Mouse (Mus musculus): ENCODE results near the gene Gemin5. TPM values are rescaled to one million over a fixed set of nuclear protein-coding genes. Genes with fewer than 3 reads are reported as not detected.
"Not testable (repeated sequence)": the region's sequence is repeated elsewhere in the genome, so short reads cannot be mapped to it uniquely, and the experiment has no call there.

Gemin5 gene
- polyA plus RNA-seq, 1 experiment from 2014 or later: 29.7 TPM

- Histone ChIP-seq H3K27ac (no peak overlapping the region), H3K9me3 (no peaks in the 10 kb centered on the region), H3K4me3 (replicated peaks) (no peak overlapping the region), H3K27me3 (no peaks in the 10 kb centered on the region), H3K4me1 (replicated peaks) (peaks cover 25% of the 10 kb centered on the region), H3K9ac (replicated peaks) (no peak overlapping the region), H3K4me2 (no peak overlapping the region), H3K36me3 (peaks cover 34% of the 10 kb centered on the region)
- 46% methylated on average over 3 of the region's 3 CpGs for WGBS
- no peak for ATAC-seq (ENCODE audit: insufficient number of reproducible peaks, insufficient read depth, low FRiP score, low TSS enrichment, low read depth)
Observed at GRCm38 (mm10) chr11:58107009-58107408, 61.3 kb downstream of the Gemin5 start.

- Histone ChIP-seq H3K27ac (peak overlapping the region; percentile 89), H3K9ac (replicated peaks) (peak overlapping the region; percentile 88), H3K4me1 (replicated peaks) (peaks cover 26% of the 10 kb centered on the region), H3K36me3 (peaks cover 8% of the 10 kb centered on the region; the same call in 1 of the 2 replicates), H3K4me3 (replicated peaks) (peak overlapping the region; percentile 92), H3K9me3 (no peaks in the 10 kb centered on the region), H3K4me2 (peak overlapping the region; percentile 76), H3K27me3 (no peaks in the 10 kb centered on the region)
- under 1% methylated on average over 24 of the region's 24 CpGs for WGBS
- ATAC-seq (ENCODE audit: insufficient number of reproducible peaks, insufficient read depth, low FRiP score, low TSS enrichment, low read depth): 0 out of 2 replicates have a peak, but pooled peaks have one; percentile 18
Observed at GRCm38 (mm10) chr11:58104351-58104791, 64.0 kb downstream of the Gemin5 start.

GRCm38 (mm10) chr11:58103697-58104306 is 64.5 kb downstream of the Gemin5 start, which contains the start of gene Cnot8:
Gene Cnot8 (plus strand): TSS chr11:58104153.
- Histone ChIP-seq H3K9me3 (no peaks in the 10 kb centered on the region), H3K4me3 (replicated peaks) (peak within 1 kb of the TSS; percentile 92), H3K27ac (peak within 1 kb of the TSS; percentile 89), H3K4me2 (peak within 1 kb of the TSS; percentile 76), H3K36me3 (peaks cover 5% of the 10 kb centered on the region; the same call in 1 of the 2 replicates), H3K27me3 (0 out of 2 replicates have a peak, but pooled peaks cover 3% of the 10 kb centered on the region), H3K4me1 (replicated peaks) (peaks cover 26% of the 10 kb centered on the region), H3K9ac (replicated peaks) (peak within 1 kb of the TSS; percentile 88)
- under 1% methylated on average over 55 of the region's 55 CpGs for WGBS
- peak; percentile 91 for ATAC-seq (ENCODE audit: insufficient number of reproducible peaks, insufficient read depth, low FRiP score, low TSS enrichment, low read depth)

- Histone ChIP-seq H3K4me1 (replicated peaks) (peaks cover 26% of the 10 kb centered on the region), H3K36me3 (peaks cover 2% of the 10 kb centered on the region; the same call in 1 of the 2 replicates), H3K27ac (peak overlapping the region; percentile 89), H3K4me2 (peak overlapping the region; percentile 76), H3K9ac (replicated peaks) (peak overlapping the region; percentile 59), H3K9me3 (no peaks in the 10 kb centered on the region), H3K4me3 (replicated peaks) (peak overlapping the region; percentile 92), H3K27me3 (peaks cover 8% of the 10 kb centered on the region; the same call in 1 of the 2 replicates)
- 53% methylated on average over 13 of the region's 13 CpGs for WGBS
- ATAC-seq (ENCODE audit: insufficient number of reproducible peaks, insufficient read depth, low FRiP score, low TSS enrichment, low read depth): no peak; the same call in 1 of the 2 replicates
Observed at GRCm38 (mm10) chr11:58103344-58103653, 65.0 kb downstream of the Gemin5 start.

DNA sequence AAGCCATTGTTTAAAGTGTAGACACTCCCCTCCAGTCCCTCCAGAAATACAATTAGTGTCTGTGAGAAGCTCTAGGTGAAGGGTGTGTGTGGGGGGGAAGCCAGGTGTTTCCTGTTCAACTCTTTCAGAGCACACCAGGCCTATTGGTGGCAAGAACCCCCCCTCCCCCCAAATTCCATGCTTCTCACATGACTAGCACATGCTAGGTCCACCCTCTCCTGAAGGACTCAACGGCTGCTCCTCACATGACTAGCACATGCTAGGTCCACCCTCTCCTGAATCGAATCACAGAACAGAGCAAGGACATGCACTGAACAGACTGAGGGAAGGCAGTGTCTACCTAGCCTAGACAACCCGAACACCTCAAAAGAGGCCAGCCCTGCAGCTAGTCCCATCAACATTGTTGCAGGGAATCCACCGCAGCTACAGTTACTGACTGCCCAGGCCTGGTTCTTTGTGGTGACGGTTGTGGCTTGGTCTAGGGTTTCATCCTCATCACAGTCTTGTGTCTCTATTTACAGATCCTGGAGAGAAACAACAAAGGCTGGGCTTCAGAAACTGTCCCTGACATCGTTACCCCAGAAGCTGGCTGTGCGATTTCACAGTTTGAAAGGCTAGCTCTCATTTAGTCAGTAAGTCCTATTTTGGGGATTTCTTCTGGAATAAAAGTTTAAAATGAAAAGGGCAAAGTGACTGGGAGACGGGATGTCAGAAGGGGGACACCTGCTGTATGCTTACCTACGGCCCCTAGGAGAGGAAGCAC is 65.6 kb downstream of the Gemin5 start:
- H3K4me3 ChIP-seq (replicated peaks): peak overlapping the region; percentile 92
- peak overlapping the region; percentile 76 for H3K4me2 ChIP-seq
- 0 out of 2 replicates have a peak, but pooled peaks have one; percentile 13 for ATAC-seq (ENCODE audit: insufficient number of reproducible peaks, insufficient read depth, low FRiP score, low TSS enrichment, low read depth)
- H3K4me1 ChIP-seq (replicated peaks): peaks cover 26% of the 10 kb centered on the region
- H3K36me3 ChIP-seq: no peaks in the 10 kb centered on the region
- WGBS: 82% methylated on average over 9 of the region's 9 CpGs
- no peaks in the 10 kb centered on the region for H3K9me3 ChIP-seq
- peaks cover 14% of the 10 kb centered on the region for H3K27me3 ChIP-seq
- H3K27ac ChIP-seq: peak overlapping the region; percentile 75
- H3K9ac ChIP-seq (replicated peaks): peak overlapping the region; percentile 59; the same call in 1 of the 2 replicates

GRCm38 (mm10) chr11:58102146-58102545 is 66.2 kb downstream of the Gemin5 start:
- 83% methylated on average over 3 of the region's 3 CpGs for WGBS
- no peak for ATAC-seq (ENCODE audit: insufficient number of reproducible peaks, insufficient read depth, low FRiP score, low TSS enrichment, low read depth)
- Histone ChIP-seq H3K4me2 (no peak overlapping the region), H3K4me3 (replicated peaks) (no peak overlapping the region), H3K9me3 (no peaks in the 10 kb centered on the region), H3K9ac (replicated peaks) (no peak overlapping the region), H3K4me1 (replicated peaks) (peaks cover 30% of the 10 kb centered on the region), H3K27ac (peak overlapping the region; percentile 66), H3K27me3 (peaks cover 20% of the 10 kb centered on the region), H3K36me3 (no peaks in the 10 kb centered on the region)

DNA sequence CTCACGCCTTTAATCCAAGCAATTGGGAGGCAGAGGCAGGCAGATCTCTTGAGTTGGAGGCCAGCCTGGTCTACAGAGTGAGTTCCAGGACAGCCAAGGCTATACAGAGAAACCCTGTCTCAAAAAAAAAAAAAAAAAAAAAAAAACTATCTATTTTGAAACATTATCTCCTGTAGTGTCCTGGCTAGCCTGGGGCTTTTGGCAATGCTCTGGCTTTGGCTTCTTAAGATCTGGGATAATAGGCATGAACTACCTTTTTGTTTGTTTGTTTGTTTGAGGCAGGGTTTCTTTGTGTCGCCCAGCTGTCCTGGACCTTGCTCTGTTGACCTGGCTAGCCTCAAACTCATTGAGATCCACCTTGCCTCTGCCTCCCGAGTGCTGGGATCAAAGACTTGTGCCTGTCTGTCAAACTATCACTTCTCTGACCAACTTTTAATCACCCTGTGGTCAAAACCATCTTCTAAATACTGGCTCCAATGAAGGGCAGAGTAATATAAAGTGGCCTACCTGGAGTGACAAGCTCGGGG is 67.1 kb downstream of the Gemin5 start:
- H3K27me3 ChIP-seq: peaks cover 28% of the 10 kb centered on the region
- peaks cover 30% of the 10 kb centered on the region for H3K4me1 ChIP-seq (replicated peaks)
- no peak for ATAC-seq (ENCODE audit: insufficient number of reproducible peaks, insufficient read depth, low FRiP score, low TSS enrichment, low read depth)
- no peaks in the 10 kb centered on the region for H3K36me3 ChIP-seq
- H3K9ac ChIP-seq (replicated peaks): no peak overlapping the region
- H3K4me3 ChIP-seq (replicated peaks): no peak overlapping the region
- no peaks in the 10 kb centered on the region for H3K9me3 ChIP-seq
- WGBS: 79% methylated on average over 4 of the region's 4 CpGs
- no peak overlapping the region for H3K4me2 ChIP-seq
- H3K27ac ChIP-seq: no peak overlapping the region

DNA sequence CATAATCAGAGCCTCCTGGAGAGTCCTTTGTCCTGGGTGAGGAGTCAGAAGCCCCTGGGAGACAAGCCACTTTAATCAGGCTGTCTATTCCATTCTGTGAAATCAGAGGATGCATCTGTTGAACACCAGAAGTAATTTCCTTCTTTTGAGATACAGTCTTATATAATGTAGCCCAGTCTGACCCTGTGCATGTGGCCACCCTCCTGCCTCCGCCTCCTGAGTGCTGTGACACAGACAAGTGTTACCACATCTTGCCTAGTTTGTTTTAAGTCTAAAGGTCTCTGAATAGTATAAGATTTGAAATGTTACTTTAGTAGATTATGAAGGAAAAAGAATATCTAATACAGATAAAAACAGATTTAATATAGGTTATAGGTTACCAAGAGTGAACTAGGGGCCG is 68.3 kb downstream of the Gemin5 start:
- no peaks in the 10 kb centered on the region for H3K36me3 ChIP-seq
- no peak overlapping the region for H3K9ac ChIP-seq (replicated peaks)
- H3K4me2 ChIP-seq: no peak overlapping the region
- H3K27ac ChIP-seq: no peak overlapping the region
- H3K27me3 ChIP-seq: peaks cover 34% of the 10 kb centered on the region
- peaks cover 25% of the 10 kb centered on the region for H3K4me1 ChIP-seq (replicated peaks)
- ATAC-seq (ENCODE audit: insufficient number of reproducible peaks, insufficient read depth, low FRiP score, low TSS enrichment, low read depth): no peak
- no peaks in the 10 kb centered on the region for H3K9me3 ChIP-seq
- 90% methylated on average over 2 of the region's 2 CpGs for WGBS
- no peak overlapping the region for H3K4me3 ChIP-seq (replicated peaks)

GRCm38 (mm10) chr11:58098366-58098720 is 70.0 kb downstream of the Gemin5 start:
- H3K27me3 ChIP-seq: peaks cover 34% of the 10 kb centered on the region
- peaks cover 19% of the 10 kb centered on the region for H3K4me1 ChIP-seq (replicated peaks)
- H3K4me3 ChIP-seq (replicated peaks): peak overlapping the region; percentile 46; the same call in 1 of the 2 replicates
- peak overlapping the region; percentile 80; the same call in 1 of the 2 replicates for H3K4me2 ChIP-seq
- not testable (repeated sequence) for H3K36me3 ChIP-seq; ATAC-seq (ENCODE audit: insufficient number of reproducible peaks, insufficient read depth, low FRiP score, low TSS enrichment, low read depth); H3K9ac ChIP-seq (replicated peaks); H3K9me3 ChIP-seq; H3K27ac ChIP-seq
- 64% methylated on average over 5 of the region's 5 CpGs for WGBS

DNA sequence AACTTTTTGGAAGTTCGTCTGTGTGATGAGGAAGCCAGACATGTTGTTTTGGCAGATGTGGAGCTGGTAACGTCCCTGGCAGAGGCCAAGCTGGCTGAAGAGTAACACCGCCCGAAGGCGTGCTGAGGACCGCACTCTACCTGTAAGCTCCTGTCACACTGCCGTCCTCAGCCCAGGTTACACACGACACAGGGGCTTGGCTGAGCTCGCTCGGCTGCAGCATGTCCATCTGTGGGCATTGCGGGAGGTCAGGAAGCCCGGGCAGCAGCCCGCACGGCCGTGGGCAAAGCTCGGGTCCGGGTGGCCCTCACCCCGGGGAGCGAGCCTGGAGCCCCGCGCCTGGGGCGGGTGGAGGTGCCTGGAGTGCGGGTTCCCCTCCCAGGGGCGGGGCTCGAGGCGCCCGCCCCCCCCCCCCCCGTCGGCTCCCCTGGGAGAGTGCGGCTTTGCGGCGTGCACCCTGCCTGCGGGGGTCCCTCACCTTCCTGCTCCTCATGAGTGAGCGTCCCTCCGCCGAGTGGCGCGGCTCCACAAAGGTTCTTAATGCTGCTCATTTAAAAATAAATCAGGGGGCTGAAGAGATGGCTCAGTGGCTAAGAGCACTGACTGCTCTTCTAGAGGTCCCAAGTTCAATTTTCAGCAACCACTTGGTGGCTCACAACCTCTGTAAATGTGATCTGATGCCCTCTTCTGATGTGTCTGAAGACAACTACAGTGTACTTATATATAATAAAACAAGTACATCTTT is 70.5 kb downstream of the Gemin5 start:
- WGBS: under 1% methylated on average over 34 of the region's 38 CpGs

More for the DNA sequence above, 70.5 kb downstream of the Gemin5 start:
- peak overlapping the region; percentile 80 for H3K4me2 ChIP-seq
- no peak for ATAC-seq (ENCODE audit: insufficient number of reproducible peaks, insufficient read depth, low FRiP score, low TSS enrichment, low read depth)
- H3K36me3 ChIP-seq: no peaks in the 10 kb centered on the region
- no peak overlapping the region for H3K27ac ChIP-seq
- H3K4me3 ChIP-seq (replicated peaks): peak overlapping the region; percentile 46
- peaks cover 34% of the 10 kb centered on the region for H3K27me3 ChIP-seq
- H3K9me3 ChIP-seq: no peaks in the 10 kb centered on the region
- H3K9ac ChIP-seq (replicated peaks): peak overlapping the region; percentile 51
- H3K4me1 ChIP-seq (replicated peaks): peaks cover 17% of the 10 kb centered on the region

All from limb, embryonic 12.5 days (tissue).